Mouse (Mus musculus): ENCODE results near the gene Csnk1e.

GRCm38 (mm10) chr15:79453831-79454230 lies 1.5 kb downstream of the Csnk1e start:
- TF ChIP-seq CTCF (IDR thresholded peaks at IDR 0.05; ENCODE audit: borderline replicate concordance, insufficient read depth, low read depth, low read length) (no peak), POLR2A (IDR thresholded peaks at IDR 0.05; ENCODE audit: borderline replicate concordance, insufficient read depth, low read length) (no peak)

Data from cerebellum, adult 2 months (tissue).